Mouse (Mus musculus) regulatory T cell (primary cell): Measurements from ENCODE around the gene Hacl1.
"Not testable (repeated sequence)": the region's sequence is repeated elsewhere in the genome, so short reads cannot be mapped to it uniquely, and the experiment has no call there.

Experiments
- in situ Hi-C: fragments of 300-600 bp; cut with MboI, MseI; formaldehyde crosslinking; loops from one replicate; pipeline ENCODE4 v1.15.1; 2025; ENCODE audit warnings: high pct_unique_total_duplicates

Hacl1 gene

DNA sequence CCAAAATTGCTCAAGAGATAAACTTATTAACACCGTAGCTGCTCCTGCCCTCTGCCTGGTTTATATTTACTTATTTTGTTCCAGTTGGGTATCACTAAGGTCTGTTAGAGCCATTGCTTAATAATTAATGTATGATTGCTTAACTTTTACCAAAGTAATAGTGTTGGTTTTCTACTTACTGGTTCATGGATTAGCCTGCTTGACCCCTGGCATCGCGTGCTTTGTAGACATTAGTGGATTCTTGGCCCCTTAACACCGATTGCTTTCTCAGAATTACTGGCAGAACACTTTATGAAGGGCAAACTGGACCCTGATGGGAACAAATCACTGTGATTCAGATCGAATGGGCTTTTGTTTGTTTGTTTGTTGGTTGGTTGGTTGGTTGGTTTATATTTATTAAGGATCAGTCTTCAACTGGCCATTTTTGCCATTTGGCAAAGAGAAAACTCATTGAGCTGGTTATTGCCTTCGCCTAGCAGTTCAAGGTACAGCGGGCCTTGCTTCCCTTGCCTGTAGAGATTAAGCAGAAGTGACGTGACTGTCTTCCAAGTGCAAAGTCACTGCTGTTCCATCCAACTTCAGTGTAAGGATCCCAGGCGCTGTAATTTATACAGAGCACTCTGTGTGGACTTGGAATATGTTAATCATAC, 545 bp upstream of the Hacl1 start:
- in situ Hi-C loops, result loop anchor here (10.0 kb wide), 2 partner anchors 433 to 513 kb away; partner anchors contain the start of gene Ncoa4

DNA sequence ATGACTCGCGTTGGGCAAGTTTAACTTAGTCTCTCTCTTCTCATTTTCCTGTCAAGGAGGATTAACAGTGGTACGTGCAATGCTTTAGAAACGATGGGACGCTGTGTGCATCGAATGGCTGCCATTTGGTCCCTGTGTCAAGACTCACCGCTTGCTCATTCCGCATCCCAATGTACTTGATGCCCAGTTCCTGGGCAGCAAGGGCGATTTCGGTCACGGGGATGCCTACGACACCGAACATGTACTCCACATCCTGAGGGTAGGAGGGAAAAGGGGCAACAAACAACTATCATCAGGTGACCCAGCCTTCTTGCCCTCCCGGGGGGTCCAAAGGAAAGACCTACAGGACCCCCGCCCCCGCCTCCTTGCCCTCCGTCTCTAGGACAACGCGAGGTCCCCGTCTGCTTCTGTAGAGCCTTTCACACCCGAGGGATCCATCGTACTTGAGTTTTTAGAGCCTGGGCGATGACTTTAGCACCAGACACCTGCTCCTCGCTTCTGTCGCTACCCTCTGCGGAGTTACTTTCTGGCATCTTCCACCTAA, 668 bp downstream of the Hacl1 start, which contains the start of gene Gm49387:
Gene Gm49387, minus strand, starts transcription at position 533 of the 544 bp plus-strand sequence.
- in situ Hi-C loops, result loop anchor here (10.0 kb wide), 2 partner anchors 434 to 514 kb away; partner anchors contain the start of gene Ncoa4

DNA sequence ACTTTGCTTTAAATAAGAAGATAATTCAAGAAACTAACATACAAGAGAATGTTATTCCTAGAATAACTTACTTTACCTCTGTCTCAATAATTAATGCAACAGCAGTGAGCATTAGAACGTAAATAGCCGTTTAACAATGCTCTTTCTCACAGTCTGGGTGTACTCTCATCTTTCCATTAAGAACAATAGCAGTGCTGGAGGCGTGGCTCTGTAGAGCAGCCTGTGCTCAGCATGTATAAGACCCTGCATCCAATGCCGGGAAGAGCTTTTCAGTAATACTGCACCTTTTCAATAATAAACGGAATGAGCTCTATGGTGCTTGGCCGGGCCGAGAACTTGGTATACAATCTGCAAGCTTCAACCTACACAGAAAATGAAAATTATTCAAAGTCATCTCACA, 10.4 kb downstream of the Hacl1 start:
- in situ Hi-C loops, result no loop called here

DNA sequence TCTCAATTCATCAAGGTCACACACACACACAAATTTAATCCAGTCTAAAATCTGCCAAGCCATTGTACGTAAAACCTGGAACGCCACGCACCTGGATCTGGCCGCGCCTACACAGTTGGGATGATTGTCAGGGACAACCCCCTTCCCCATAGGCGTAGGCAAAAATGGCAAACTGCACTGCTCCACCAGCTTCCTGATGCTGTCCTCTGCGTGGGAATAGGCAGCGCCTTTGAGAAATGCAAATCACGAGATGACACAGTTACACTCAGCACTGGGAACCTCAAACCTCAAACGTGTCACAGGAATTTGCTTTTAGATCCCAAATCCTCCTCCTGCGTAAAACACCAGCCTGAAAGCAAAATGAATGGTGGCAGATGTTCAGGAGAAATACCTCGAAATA, 18.3 kb downstream of the Hacl1 start:
- in situ Hi-C loops, result loop anchor here (5.0 to 10.0 kb wide), 2 partner anchors 120 to 1038 kb away; no protein-coding TSS in a partner anchor

DNA sequence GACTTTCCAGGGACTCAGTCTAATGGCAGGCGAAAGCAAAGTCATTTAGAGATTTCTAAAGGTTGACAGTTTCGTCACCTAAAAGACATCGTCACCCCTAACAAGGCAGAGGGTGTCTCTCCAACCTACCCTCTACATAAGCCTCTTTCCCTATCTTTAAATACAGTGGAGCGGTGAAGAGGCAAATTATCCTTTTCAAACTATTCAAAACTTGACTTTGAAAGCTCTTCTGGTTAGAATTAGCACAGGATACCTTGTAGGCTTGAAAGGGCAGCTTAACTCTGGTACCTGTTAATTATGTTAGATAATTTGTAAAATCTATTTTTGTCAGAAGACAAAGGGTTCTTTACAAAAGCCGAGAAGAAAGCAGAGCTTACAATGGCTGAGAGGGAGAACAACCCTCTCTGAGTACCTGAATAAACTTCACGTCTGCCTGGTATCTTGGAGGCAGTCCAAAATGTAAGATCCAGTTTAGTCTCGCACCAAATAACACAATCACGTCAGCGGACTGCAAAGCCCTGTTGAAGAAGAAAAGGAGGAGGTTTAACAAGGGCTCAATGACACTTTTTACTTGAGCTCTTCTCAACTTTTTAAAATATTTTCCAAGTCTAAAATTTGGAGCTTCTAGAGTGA, 20.4 kb downstream of the Hacl1 start:
- in situ Hi-C loops, result loop anchor here (5.0 to 10.0 kb wide), 2 partner anchors 118 to 1036 kb away; no protein-coding TSS in a partner anchor

DNA sequence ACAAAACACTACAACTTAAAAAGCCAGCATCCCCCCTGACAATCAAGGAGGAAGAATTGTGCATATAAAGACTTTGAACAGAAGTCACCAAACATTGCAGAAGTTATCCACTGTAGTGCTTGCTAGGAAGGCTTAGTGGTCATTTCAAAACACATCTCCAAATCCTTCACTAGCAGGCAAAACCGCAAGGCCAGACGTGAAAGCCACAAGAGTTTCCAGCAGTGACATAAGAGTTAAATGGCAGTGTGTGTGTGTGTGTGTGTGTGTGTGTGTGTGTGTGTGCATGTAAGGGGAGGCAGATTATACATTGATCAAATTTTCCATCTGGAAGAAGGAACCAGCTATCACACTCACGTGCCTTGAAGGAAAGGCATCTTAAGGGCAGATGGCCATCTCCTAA, 23.1 kb downstream of the Hacl1 start:
- in situ Hi-C loops, result no loop called here

DNA sequence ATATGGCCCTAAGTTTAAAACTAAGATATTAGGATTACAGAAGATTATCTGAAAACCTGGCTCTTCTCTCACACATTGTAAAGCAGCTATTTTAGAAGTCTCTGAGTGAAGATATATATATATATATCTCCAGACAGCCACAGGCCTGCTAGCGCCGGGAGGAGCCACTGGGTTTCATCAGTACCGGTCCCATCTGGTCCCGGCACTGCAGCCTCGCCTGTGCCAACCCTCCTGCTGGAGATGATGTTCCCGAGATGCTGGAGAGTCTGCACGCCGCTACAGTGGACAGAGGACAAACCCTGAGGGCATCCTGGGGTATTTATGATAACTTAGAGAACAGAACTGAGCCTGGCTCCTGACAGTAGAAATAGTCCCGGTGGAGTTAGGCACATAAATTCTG, 23.9 kb downstream of the Hacl1 start:
- in situ Hi-C loops, result no loop called here

DNA sequence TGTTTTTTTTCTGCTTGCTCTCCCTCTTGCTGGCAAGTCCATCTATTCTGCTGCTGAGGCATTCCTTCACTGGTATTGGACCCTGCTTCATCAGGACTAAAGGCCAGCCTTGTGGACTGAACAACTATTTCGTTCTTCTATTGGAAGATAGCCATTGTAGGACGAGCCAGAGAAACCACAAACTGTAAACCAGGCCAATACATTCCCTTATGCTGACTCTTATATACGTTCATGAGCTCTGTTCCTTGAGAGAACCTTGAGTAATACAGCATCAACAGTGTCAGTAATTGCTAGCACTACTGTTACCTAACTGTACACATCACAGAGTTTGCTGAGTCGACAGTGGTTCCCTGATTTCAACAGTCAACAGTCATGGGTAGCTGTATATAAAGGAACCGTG, 27.4 kb downstream of the Hacl1 start:
- in situ Hi-C loops, result no loop called here

DNA sequence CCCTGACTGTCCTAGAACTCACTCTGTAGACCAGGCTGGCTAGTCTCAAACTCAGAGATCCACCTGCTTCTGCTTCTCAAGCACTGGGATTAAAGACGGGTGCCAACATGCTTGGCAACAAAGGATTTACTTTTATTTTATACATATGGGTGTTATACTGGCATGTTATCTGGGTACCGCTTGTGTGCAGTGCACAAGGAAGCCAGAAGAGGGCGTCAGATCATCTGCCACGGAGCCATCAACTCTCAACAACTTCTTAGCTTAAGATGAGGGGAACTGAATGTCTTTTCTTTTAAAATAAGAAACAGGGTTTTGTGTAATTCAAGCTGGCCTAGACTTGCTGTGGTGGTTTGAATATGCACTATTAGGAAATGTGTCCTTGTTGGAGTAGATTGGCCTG, 29.1 kb downstream of the Hacl1 start:
- in situ Hi-C loops, result no loop called here

DNA sequence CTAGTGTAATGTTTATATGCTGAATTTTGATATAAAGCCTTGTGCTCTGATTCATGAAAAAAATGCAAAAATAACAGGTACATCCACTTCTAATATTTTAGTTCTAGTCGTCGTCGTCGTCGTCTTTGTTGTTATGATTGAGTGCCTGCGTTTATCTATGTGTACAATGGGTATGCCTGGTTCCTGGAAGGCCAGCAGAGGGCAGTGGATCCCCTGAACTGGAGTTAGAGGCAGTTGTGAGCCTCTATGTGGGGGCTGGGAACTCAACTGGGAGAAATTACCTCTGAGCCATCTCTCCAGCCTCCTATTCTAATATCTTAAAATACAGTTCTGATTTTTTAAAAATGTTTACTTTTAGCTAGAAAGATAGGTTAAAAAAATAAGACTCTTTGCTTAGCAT, 35.6 kb downstream of the Hacl1 start:
- in situ Hi-C loops, result no loop called here

DNA sequence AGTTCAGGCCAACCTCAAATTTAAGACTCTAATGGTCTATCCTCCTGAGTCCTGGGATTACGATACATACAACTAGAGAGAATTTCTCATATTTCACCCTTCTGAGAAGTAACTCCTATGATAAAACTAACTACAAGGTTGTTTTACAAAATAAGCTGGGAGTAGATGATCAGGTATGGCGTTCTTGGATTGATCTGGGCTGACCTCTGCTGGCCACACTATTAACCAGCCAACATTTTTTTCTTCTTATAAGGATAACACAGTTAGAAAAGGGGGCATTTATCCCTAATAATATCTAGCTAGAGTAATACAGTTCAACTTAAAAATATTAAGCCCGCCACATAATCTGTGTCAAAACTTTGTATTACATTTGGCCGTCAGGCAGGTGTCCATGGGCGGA, 36.2 kb downstream of the Hacl1 start:
- in situ Hi-C loops, result no loop called here

DNA sequence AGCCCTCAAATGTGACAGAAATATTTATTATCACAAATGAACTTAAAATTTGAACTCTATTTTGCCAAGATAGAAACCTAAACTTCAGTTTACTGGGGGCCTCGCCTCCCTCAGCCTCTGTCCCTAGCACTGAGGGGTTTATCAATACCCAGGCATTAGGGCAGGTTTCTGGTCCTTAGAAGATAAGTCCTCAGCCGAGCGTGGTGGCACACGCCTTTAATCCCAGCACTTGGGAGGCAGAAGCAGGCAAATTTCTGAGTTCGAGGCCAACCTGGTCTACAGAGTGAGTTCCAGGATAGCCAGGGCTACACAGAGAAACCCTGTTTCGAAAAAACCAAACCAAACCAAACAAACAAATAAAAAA, 38.5 kb downstream of the Hacl1 start:
- in situ Hi-C loops, result not testable (repeated sequence)

DNA sequence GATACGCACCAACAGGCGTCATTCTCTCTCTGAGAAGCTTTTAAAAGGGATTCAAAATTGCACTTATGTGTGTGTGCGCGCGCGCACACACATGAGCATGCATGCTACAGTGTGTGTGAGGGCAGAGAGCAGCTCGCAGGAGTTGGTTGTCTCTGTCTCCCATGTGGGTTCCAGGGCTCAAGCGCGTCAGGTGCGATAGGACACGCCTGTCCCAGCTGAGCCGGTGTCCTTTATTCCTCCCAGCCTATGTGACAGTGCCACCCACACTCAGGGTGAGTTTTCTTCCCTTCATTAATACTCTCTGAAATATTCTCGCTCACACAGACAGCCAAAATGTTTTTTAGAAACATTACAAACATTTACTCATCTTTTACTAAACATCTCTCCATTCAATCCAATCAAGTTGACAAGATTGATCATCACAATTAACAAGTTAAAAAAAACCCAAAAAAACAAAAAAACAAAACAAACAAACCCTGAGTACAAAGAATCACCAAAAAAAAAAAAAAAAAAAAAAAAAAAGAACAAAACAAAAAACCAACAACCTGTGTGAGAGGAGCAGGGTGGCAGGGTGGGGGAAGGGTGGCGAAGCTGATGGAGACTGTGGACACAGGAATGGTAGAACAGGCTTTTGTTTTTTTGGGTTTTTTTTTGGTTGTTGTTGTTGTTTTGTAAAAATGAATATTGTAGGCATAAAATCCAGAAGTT, 39.0 kb downstream of the Hacl1 start:
- in situ Hi-C loops, result no loop called here

DNA sequence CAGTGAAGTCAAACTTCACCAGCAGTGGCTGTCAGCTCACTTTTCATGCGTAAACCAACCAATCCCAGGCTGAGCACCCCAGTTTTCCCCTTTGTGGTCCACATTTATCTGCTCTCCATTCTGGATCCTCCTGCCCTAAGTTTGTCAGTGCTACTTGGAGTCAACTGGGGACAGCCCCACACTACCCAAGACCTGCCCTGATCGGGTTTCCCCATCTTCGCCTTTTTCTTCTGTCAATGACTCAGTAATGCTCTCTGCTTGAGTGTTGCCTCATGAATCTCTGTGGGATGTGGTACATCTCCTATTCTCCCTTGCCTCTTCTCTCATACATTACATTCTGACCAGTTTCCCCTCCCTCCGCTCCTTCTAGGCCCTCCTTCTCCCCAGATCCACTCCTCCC, 43.6 kb downstream of the Hacl1 start:
- in situ Hi-C loops, result no loop called here

DNA sequence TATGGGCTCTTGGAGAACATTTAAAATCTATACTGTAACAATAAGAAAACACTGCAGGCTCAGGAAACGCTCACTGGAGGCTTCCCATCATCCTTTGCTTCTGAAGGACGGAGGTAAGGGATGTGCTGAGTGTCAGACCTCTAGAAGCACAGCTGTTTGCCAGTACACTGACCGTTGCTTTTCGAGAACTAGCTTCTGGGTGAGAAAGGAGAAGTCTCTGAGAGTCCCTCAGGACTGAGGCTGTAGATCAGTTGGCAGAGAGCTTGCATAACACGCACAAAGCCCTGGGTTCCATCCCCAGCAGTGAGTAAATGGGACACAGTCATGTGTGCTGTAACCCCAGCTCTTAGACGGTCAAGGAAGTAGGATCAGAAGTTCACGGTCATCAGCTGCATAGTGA, 44.7 kb downstream of the Hacl1 start:
- in situ Hi-C loops, result no loop called here

DNA sequence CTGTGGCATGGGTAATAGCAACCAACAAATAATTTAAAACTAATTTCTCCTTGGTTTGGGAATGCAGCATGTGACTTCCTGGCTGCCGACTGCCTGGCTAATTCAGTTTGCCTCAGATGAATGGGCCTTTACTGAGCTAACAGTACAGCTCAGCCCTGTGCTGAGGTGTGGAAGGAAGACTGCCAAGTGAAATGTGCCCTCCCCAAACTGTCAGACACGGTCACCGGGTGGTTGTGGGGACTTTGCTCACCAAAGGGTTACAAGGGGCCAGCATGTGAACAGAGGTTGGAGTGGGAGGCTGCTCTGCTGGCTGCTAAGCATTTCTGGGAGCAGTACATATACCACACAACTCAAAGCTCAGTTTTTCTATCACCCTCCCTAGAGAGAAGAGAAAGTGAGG, 46.4 kb downstream of the Hacl1 start:
- in situ Hi-C loops, result loop anchor here (5.0 kb wide), 1 partner anchor 77 kb away; no protein-coding TSS in a partner anchor

DNA sequence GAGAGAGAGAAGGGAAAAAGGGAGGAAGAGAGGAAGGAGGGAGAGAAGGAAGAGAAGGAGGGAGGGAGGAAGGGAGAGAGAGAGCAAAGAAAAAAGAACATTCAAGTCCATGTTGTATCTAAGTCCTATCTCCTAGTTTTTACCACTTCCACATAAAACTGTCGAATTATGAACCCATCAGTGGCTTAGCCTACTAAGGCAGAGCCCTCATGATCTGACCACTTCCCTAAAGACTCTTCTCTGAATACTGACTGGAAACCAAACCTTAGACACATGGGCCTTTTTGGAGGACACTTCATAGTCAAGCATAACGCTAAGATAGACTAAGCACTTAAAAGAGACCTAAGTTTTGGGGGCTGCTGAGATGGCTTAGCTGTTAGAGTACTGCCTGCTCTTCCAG, 48.0 kb downstream of the Hacl1 start:
- in situ Hi-C loops, result loop anchor here (5.0 kb wide), 1 partner anchor 76 kb away; no protein-coding TSS in a partner anchor

DNA sequence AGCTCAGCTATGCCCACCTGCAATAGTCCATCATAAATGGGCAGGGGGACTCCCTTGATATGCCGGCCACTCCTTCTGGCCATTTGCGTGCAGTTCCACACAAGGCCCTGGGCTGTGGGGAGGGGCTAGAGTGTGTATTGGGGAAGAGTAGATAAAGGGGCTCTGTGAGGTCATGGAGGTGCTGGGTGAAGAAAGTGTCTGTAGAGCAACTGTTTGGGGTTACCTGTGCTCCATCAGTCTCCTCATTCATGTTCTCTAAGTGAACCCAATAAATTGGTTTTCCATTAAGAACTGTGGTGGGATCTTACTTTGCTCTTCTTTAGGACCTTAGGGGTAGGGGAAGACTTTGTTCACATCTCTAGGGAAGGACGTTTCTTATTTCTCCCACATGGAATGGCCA, 49.8 kb downstream of the Hacl1 start, which contains the start of gene Colq:
Gene Colq, minus strand, starts transcription at position 101 of the 400 bp plus-strand sequence.
- in situ Hi-C loops, result loop anchor here (5.0 kb wide), 1 partner anchor 74 kb away; no protein-coding TSS in a partner anchor

DNA sequence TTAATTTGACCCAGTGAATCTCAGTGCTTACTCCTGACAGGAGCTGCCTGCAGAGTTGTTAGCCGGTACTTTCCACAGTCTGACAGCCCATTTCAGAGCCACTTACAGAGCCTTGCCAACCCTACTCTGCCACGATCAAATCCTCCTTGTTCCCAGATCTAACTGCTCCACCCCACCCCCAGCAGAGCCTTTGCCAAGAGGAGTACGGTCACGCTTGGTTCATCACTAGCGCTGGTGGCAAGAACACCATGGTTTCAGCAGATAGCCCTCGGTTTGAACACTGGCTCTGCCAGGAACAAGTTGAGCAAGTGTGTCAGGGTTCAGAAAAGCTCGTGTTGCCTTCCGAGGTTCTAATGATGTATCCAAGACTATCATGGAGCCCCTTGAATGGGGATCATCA, 54.6 kb downstream of the Hacl1 start:
- in situ Hi-C loops, result no loop called here

DNA sequence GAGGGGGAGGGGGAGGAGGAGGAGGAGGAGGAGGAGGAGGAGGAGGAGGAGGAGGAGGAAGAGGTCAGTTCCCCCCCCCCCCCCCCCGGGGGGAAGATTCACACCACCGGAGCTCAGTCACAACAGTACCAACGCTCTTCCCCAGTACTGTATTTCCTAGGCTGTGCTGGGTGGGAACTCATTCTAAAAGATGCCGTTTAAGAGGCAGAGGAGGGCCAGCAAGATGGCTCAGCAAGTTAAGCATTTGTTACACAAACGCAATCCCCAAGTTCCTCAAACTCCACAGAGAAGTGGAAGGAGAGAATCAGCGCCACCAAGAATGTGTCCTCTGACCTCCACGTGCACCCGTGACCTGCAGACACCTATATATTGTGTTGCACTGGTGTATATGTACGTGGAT, 58.0 kb downstream of the Hacl1 start:
- in situ Hi-C loops, result no loop called here

DNA sequence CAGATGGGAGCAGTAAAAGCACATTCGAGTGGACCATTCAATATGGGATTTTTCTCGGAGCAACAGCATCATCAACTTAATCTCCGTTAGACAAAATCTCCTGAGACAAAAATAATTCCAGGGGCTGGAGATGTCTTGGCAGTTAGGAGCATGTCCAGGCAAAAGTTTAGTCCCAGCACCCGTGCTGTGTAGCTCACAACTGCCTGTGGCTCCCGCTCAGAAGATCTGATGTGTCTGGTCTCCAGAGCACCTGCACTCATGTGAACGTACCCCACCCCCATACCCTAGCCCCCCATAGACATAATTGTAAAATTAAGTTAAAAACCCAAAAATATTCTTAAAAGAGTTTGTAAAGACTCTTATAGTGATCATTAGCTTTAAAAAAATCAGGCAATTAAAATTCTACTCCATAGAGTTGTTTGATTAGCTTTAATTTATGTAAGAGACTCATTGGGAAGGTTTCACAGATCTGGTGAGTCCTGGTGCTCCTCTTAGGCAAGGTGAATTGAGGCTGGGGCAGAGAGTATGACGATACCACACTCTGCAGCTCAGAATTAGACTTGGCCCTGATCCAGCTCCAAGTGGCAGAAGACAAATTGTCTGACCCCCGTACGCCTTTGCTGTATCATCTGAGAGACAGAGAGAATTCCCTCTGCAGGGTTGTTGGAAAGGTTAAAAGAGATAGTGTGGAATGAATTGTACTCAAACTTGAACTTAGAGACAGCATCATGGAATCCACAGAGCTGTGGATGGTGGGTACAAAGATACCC, 62.9 kb downstream of the Hacl1 start:
- in situ Hi-C loops, result loop anchor here (5.0 kb wide), 1 partner anchor 76 kb away; no protein-coding TSS in a partner anchor
